Mouse (Mus musculus): ENCODE measurements at regions not wholly inside any gene's neighbourhood (a gene's known extent, or its start where the extent isn't known, plus 50 kb on each side); places are given as distances from the start of the nearest gene placed in this dataset.

DNA sequence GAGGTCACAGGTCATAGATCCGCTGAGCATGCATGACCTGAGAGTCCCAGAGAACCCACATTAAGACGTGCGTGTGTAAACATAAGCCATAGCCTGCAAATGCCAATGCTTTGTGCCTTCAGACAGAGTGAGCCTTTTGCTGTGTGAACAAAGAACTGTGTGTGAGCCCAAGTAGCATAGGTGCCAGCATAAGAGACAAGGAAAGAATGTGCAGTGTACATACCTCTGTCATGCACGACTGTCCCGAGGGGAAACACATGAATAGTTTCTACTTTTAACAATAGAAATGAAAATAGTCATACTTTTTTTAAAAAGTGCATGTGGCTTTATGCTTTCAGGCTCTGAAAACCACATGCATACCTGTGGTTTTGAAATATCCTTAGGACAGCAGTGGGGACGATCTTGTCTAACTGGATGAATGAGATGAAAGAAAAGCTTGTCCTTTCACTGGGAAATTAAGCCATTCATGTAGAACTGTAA is 484.1 kb upstream of the Mpdz start:
- Histone ChIP-seq H3K4me1 (no peaks in the 10 kb centered on the region), H3K9me3 (no peaks in the 10 kb centered on the region), H3K36me3 (replicated peaks; ENCODE audit: low read length) (no peaks in the 10 kb centered on the region), H3K27me3 (replicated peaks) (no peaks in the 10 kb centered on the region), H3K4me3 (replicated peaks) (no peak overlapping the region)
- TF ChIP-seq GATA1 (IDR thresholded peaks at IDR 0.05; ENCODE audit: borderline replicate concordance, low read length) (no peak), FLI1 (IDR thresholded peaks at IDR 0.05; ENCODE audit: low read length) (no peak)

DNA sequence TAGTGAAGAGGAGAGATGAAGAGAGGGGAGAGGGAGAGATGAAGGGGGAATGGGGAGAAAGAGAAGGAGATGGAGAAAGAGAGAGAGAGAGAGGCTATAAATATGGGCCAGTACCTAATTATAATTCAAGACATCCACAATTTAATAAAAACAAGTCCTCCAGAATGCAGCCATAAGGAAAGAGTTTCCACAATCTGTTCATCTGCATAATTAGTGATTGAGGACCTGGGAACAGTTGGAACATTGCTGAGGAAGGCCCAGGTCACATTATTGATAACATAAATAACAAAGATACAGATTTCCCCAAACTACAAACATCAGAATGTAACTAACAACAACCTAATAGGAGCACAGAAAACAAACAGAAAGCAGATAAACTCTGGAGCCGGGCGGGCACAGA is 483.0 kb upstream of the Mpdz start:
- TF ChIP-seq FLI1 (IDR thresholded peaks at IDR 0.05; ENCODE audit: low read length): no peak
- TF ChIP-seq GATA1 (IDR thresholded peaks at IDR 0.05; ENCODE audit: borderline replicate concordance, low read length): no peak
- H3K4me3 ChIP-seq (replicated peaks): no peak overlapping the region
- H3K27me3 ChIP-seq (replicated peaks): no peaks in the 10 kb centered on the region
- no peaks in the 10 kb centered on the region for H3K36me3 ChIP-seq (replicated peaks; ENCODE audit: low read length)
- no peaks in the 10 kb centered on the region for H3K4me1 ChIP-seq
- H3K9me3 ChIP-seq: no peaks in the 10 kb centered on the region

GRCm38 (mm10) chr4:81924120-81924519 is 481.5 kb upstream of the Mpdz start:
- Histone ChIP-seq H3K36me3 (replicated peaks; ENCODE audit: low read length) (no peaks in the 10 kb centered on the region), H3K4me3 (replicated peaks) (no peak overlapping the region), H3K9me3 (no peaks in the 10 kb centered on the region), H3K27me3 (replicated peaks) (no peaks in the 10 kb centered on the region), H3K4me1 (no peaks in the 10 kb centered on the region)
- no peak for TF ChIP-seq FLI1 (IDR thresholded peaks at IDR 0.05; ENCODE audit: low read length)
- TF ChIP-seq GATA1 (IDR thresholded peaks at IDR 0.05; ENCODE audit: borderline replicate concordance, low read length): no peak

GRCm38 (mm10) chr4:81922876-81923275 is 480.3 kb upstream of the Mpdz start:
- no peaks in the 10 kb centered on the region for H3K4me1 ChIP-seq
- H3K4me3 ChIP-seq (replicated peaks): no peak overlapping the region
- TF ChIP-seq FLI1 (IDR thresholded peaks at IDR 0.05; ENCODE audit: low read length) (no peak), GATA1 (IDR thresholded peaks at IDR 0.05; ENCODE audit: borderline replicate concordance, low read length) (no peak)
- no peaks in the 10 kb centered on the region for H3K27me3 ChIP-seq (replicated peaks)
- peaks cover 6% of the 10 kb centered on the region; the same call in 1 of the 2 replicates for H3K9me3 ChIP-seq
- H3K36me3 ChIP-seq (replicated peaks; ENCODE audit: low read length): no peaks in the 10 kb centered on the region

DNA sequence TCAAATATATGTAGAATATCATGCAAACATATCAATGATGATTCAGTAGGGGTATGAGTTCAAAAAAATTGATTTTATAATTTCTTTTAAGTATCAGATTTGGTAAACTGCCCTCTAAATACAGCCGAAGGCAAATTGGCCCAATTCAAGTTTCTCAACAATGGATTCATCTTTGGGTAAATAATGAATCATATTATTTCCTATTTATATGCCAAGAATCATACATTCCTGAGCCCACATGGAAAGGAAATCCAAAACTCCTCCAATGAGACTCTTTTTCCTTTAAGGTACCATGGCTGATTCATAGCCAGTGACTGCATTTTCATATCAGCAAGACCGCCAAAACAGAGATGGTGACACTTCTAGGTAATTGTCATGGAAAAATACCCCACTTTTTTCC is 472.4 kb upstream of the Mpdz start:
- no peak overlapping the region for H3K4me3 ChIP-seq (replicated peaks)
- peaks cover 10% of the 10 kb centered on the region; the same call in 1 of the 2 replicates for H3K9me3 ChIP-seq
- TF ChIP-seq FLI1 (IDR thresholded peaks at IDR 0.05; ENCODE audit: low read length): no peak
- TF ChIP-seq GATA1 (IDR thresholded peaks at IDR 0.05; ENCODE audit: borderline replicate concordance, low read length): no peak
- H3K36me3 ChIP-seq (replicated peaks; ENCODE audit: low read length): no peaks in the 10 kb centered on the region
- H3K27me3 ChIP-seq (replicated peaks): no peaks in the 10 kb centered on the region
- no peaks in the 10 kb centered on the region for H3K4me1 ChIP-seq

- H3K36me3 ChIP-seq (replicated peaks; ENCODE audit: low read length): no peaks in the 10 kb centered on the region
- H3K4me1 ChIP-seq: no peaks in the 10 kb centered on the region
- H3K4me3 ChIP-seq (replicated peaks): no peak overlapping the region
- peaks cover 4% of the 10 kb centered on the region; the same call in 1 of the 2 replicates for H3K9me3 ChIP-seq
- H3K27me3 ChIP-seq (replicated peaks): no peaks in the 10 kb centered on the region
- no peak for TF ChIP-seq GATA1 (IDR thresholded peaks at IDR 0.05; ENCODE audit: borderline replicate concordance, low read length)
These were observed 470.7 kb upstream of the Mpdz start for GRCm38 (mm10) chr4:81913296-81913695.

GRCm38 (mm10) chr4:81912653-81913052 is 470.0 kb upstream of the Mpdz start:
- Histone ChIP-seq H3K9me3 (peaks cover 4% of the 10 kb centered on the region; the same call in 1 of the 2 replicates), H3K4me3 (replicated peaks) (no peak overlapping the region), H3K36me3 (replicated peaks; ENCODE audit: low read length) (no peaks in the 10 kb centered on the region), H3K27me3 (replicated peaks) (no peaks in the 10 kb centered on the region), H3K4me1 (no peaks in the 10 kb centered on the region)
- TF ChIP-seq GATA1 (IDR thresholded peaks at IDR 0.05; ENCODE audit: borderline replicate concordance, low read length) (no peak), FLI1 (IDR thresholded peaks at IDR 0.05; ENCODE audit: low read length) (no peak)

GRCm38 (mm10) chr4:81899961-81900540 is 457.4 kb upstream of the Mpdz start:
- Histone ChIP-seq H3K4me1 (no peaks in the 10 kb centered on the region), H3K9me3 (peaks cover 3% of the 10 kb centered on the region), H3K4me3 (replicated peaks) (no peak overlapping the region), H3K27me3 (replicated peaks) (no peaks in the 10 kb centered on the region), H3K36me3 (replicated peaks; ENCODE audit: low read length) (no peaks in the 10 kb centered on the region)
- no peak for TF ChIP-seq GATA1 (IDR thresholded peaks at IDR 0.05; ENCODE audit: borderline replicate concordance, low read length)
- no peak for TF ChIP-seq FLI1 (IDR thresholded peaks at IDR 0.05; ENCODE audit: low read length)

GRCm38 (mm10) chr4:81898661-81899060 is 456.0 kb upstream of the Mpdz start:
- Histone ChIP-seq H3K4me1 (no peaks in the 10 kb centered on the region), H3K36me3 (replicated peaks; ENCODE audit: low read length) (no peaks in the 10 kb centered on the region), H3K4me3 (replicated peaks) (no peak overlapping the region), H3K9me3 (peaks cover 7% of the 10 kb centered on the region), H3K27me3 (replicated peaks) (no peaks in the 10 kb centered on the region)
- TF ChIP-seq GATA1 (IDR thresholded peaks at IDR 0.05; ENCODE audit: borderline replicate concordance, low read length) (no peak), FLI1 (IDR thresholded peaks at IDR 0.05; ENCODE audit: low read length) (no peak)

GRCm38 (mm10) chr4:81897451-81897850 is 454.8 kb upstream of the Mpdz start:
- Histone ChIP-seq H3K4me3 (replicated peaks) (no peak overlapping the region), H3K9me3 (peaks cover 7% of the 10 kb centered on the region), H3K27me3 (replicated peaks) (no peaks in the 10 kb centered on the region), H3K36me3 (replicated peaks; ENCODE audit: low read length) (no peaks in the 10 kb centered on the region), H3K4me1 (no peaks in the 10 kb centered on the region)
- TF ChIP-seq GATA1 (IDR thresholded peaks at IDR 0.05; ENCODE audit: borderline replicate concordance, low read length) (no peak), FLI1 (IDR thresholded peaks at IDR 0.05; ENCODE audit: low read length) (no peak)
